In the genomic region with DNA sequence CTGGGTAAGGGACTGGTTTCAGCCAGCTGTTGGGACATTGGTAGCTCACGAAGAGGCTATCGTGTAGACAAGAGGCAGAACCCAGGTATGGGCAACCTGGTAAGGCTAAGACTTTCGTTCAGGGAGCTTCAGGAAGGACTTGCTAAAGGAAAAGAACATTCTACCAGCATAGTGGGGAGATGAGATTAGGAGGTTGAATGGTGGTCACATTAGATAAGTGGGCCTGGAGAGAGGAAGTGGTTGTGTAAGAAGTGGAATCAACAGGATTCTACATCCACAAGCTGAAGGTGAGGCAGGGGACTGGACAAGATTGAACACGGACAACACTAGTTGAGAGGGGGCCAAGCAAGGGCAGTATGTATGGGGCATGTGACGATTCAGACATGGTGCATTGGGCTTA, we compare ENCODE assay signal across 24 mouse cellular contexts.
"Had no signal": no experiment of that assay in that cellular context is flagged by ENCODE, and none has a peak within 500 bp of the region (broad histone marks: within the 10 kb centered on the region; RNA-seq: fewer than 3 reads in every experiment).

No protein-coding gene starts in this region.

- H3K4me3 ChIP-seq: gastrocnemius, adult 2 months; heart, adult 2 months; heart, embryonic 10.5 days; heart, embryonic 12.5 days; hindbrain, embryonic 10.5 days; hindbrain, embryonic 12.5 days; intestine, embryonic 15.5 days; layer of hippocampus, adult 2 months; left cerebral cortex, adult 2 months; limb, embryonic 13.5 days; limb, embryonic 15.5 days had no signal

- H3K27me3 ChIP-seq: heart, embryonic 12.5 days; hindbrain, embryonic 12.5 days; intestine, embryonic 15.5 days; limb, embryonic 13.5 days; limb, embryonic 15.5 days had no signal

- ATAC-seq: hindbrain, embryonic 16.5 days; inflammation-experienced regulatory T-cells, adult 6 months; intestine, embryonic 15.5 days; intestine, postnatal 0 days had no signal

- H3K27ac ChIP-seq: gastrocnemius, adult 2 months; heart, adult 2 months; heart, embryonic 10.5 days; hindbrain, embryonic 10.5 days; hindbrain, embryonic 12.5 days; hindbrain, embryonic 14.5 days; intestine, embryonic 15.5 days; layer of hippocampus, adult 2 months; left cerebral cortex, adult 2 months; limb, embryonic 13.5 days; limb, embryonic 15.5 days had no signal

- H3K36me3 ChIP-seq: heart, embryonic 10.5 days; intestine, embryonic 15.5 days had no signal

- H3K4me2 ChIP-seq: heart, embryonic 12.5 days; hindbrain, embryonic 12.5 days; hindbrain, embryonic 14.5 days; intestine, embryonic 15.5 days; limb, embryonic 13.5 days; limb, embryonic 15.5 days had no signal

- H3K9ac ChIP-seq: heart, embryonic 12.5 days; hindbrain, embryonic 12.5 days; hindbrain, embryonic 14.5 days; intestine, embryonic 15.5 days; limb, embryonic 13.5 days; limb, embryonic 15.5 days had no signal

- H3K4me1 ChIP-seq: heart, embryonic 10.5 days; heart, embryonic 12.5 days; hindbrain, embryonic 10.5 days; hindbrain, embryonic 12.5 days; intestine, embryonic 15.5 days; limb, embryonic 15.5 days had no signal

- DNase-seq: gastrocnemius, adult 2 months; gastrocnemius, postnatal 10 days; gastrocnemius, postnatal 25 days; heart, postnatal 10 days; heart, postnatal 4 days; kidney, adult 18-20 months; kidney, adult 8-10 months; kidney, postnatal 10 days; kidney, postnatal 25 days; kidney, postnatal 4 days had no signal

- H3K9me3 ChIP-seq: heart, embryonic 10.5 days; heart, embryonic 12.5 days; hindbrain, embryonic 10.5 days; hindbrain, embryonic 12.5 days; intestine, embryonic 15.5 days; limb, embryonic 13.5 days; limb, embryonic 15.5 days had no signal
